Mouse (Mus musculus): ENCODE measurements around the gene Ing2. TPM values are rescaled to one million over a fixed set of nuclear protein-coding genes. Genes with fewer than 3 reads are reported as not detected.

Gene Ing2
- 11.7 and 16.6 TPM in 2 replicates for polyA plus RNA-seq (2012; rRNA removed)

- TF ChIP-seq POLR2A (IDR thresholded peaks at IDR 0.05; ENCODE audit: control insufficient read depth, low read depth, low read length) (peak; percentile 74), CTCF (IDR thresholded peaks at IDR 0.05; ENCODE audit: control insufficient read depth, insufficient read depth, insufficient replicate concordance, low read depth, low read length) (no peak)
- peak within 1 kb of the TSS; percentile 99 for H3K4me3 ChIP-seq (ENCODE audit: control insufficient read depth, low read depth, low read length)
- H3K4me1 ChIP-seq (ENCODE audit: control insufficient read depth, insufficient read depth, low read length): peaks cover 6% of the 10 kb centered on the region; the same call in 1 of the 2 replicates
- no peaks in the 10 kb centered on the region for H3K27me3 ChIP-seq (ENCODE audit: control insufficient read depth, insufficient read depth, low read length)
- H3K27ac ChIP-seq (ENCODE audit: control insufficient read depth, insufficient read depth, low read depth, low read length): peak within 1 kb of the TSS; percentile 98
- H3K36me3 ChIP-seq (ENCODE audit: control insufficient read depth, insufficient read depth, low read length): no peaks in the 10 kb centered on the region
These were observed at the start of gene Ing2 for GRCm38 (mm10) chr8:47674777-47675710. TSS of gene Ing2 (minus strand) at chr8:47675556.

- Histone ChIP-seq H3K27ac (ENCODE audit: control insufficient read depth, insufficient read depth, low read depth, low read length) (no peak overlapping the region), H3K4me3 (ENCODE audit: control insufficient read depth, low read depth, low read length) (no peak overlapping the region), H3K4me1 (ENCODE audit: control insufficient read depth, insufficient read depth, low read length) (peaks cover 4% of the 10 kb centered on the region), H3K36me3 (ENCODE audit: control insufficient read depth, insufficient read depth, low read length) (no peaks in the 10 kb centered on the region), H3K27me3 (ENCODE audit: control insufficient read depth, insufficient read depth, low read length) (no peaks in the 10 kb centered on the region)
- no peak for TF ChIP-seq CTCF (IDR thresholded peaks at IDR 0.05; ENCODE audit: control insufficient read depth, insufficient read depth, insufficient replicate concordance, low read depth, low read length)
- no peak for TF ChIP-seq POLR2A (IDR thresholded peaks at IDR 0.05; ENCODE audit: control insufficient read depth, low read depth, low read length)
These were observed 46.3 kb upstream of the Ing2 start for GRCm38 (mm10) chr8:47721609-47722008.

- Histone ChIP-seq H3K4me3 (ENCODE audit: control insufficient read depth, low read depth, low read length) (peak overlapping the region; percentile 70), H3K36me3 (ENCODE audit: control insufficient read depth, insufficient read depth, low read length) (no peaks in the 10 kb centered on the region), H3K27me3 (ENCODE audit: control insufficient read depth, insufficient read depth, low read length) (no peaks in the 10 kb centered on the region), H3K27ac (ENCODE audit: control insufficient read depth, insufficient read depth, low read depth, low read length) (no peak overlapping the region), H3K4me1 (ENCODE audit: control insufficient read depth, insufficient read depth, low read length) (peaks cover 10% of the 10 kb centered on the region)
- TF ChIP-seq POLR2A (IDR thresholded peaks at IDR 0.05; ENCODE audit: control insufficient read depth, low read depth, low read length): no peak
- no peak for TF ChIP-seq CTCF (IDR thresholded peaks at IDR 0.05; ENCODE audit: control insufficient read depth, insufficient read depth, insufficient replicate concordance, low read depth, low read length)
These were observed 43.3 kb upstream of the Ing2 start for GRCm38 (mm10) chr8:47718641-47719040.

- Histone ChIP-seq H3K27me3 (ENCODE audit: control insufficient read depth, insufficient read depth, low read length) (no peaks in the 10 kb centered on the region), H3K4me1 (ENCODE audit: control insufficient read depth, insufficient read depth, low read length) (peaks cover 11% of the 10 kb centered on the region), H3K36me3 (ENCODE audit: control insufficient read depth, insufficient read depth, low read length) (peaks cover 10% of the 10 kb centered on the region), H3K27ac (ENCODE audit: control insufficient read depth, insufficient read depth, low read depth, low read length) (peak within 1 kb of the TSS; percentile 98), H3K4me3 (ENCODE audit: control insufficient read depth, low read depth, low read length) (peak within 1 kb of the TSS; percentile 96)
- TF ChIP-seq CTCF (IDR thresholded peaks at IDR 0.05; ENCODE audit: control insufficient read depth, insufficient read depth, insufficient replicate concordance, low read depth, low read length) (no peak), POLR2A (IDR thresholded peaks at IDR 0.05; ENCODE audit: control insufficient read depth, low read depth, low read length) (peak; percentile 92)
These were observed 38.7 kb upstream of the Ing2 start, which contains the start of gene Cdkn2aip for GRCm38 (mm10) chr8:47713761-47714745. TSS of gene Cdkn2aip (minus strand) at chr8:47713932.

GRCm38 (mm10) chr8:47713171-47713663 is 37.9 kb upstream of the Ing2 start:
- Histone ChIP-seq H3K4me1 (ENCODE audit: control insufficient read depth, insufficient read depth, low read length) (peaks cover 7% of the 10 kb centered on the region), H3K36me3 (ENCODE audit: control insufficient read depth, insufficient read depth, low read length) (peaks cover 10% of the 10 kb centered on the region), H3K4me3 (ENCODE audit: control insufficient read depth, low read depth, low read length) (peak overlapping the region; percentile 96), H3K27me3 (ENCODE audit: control insufficient read depth, insufficient read depth, low read length) (no peaks in the 10 kb centered on the region), H3K27ac (ENCODE audit: control insufficient read depth, insufficient read depth, low read depth, low read length) (peak overlapping the region; percentile 96)
- no peak for TF ChIP-seq POLR2A (IDR thresholded peaks at IDR 0.05; ENCODE audit: control insufficient read depth, low read depth, low read length)
- TF ChIP-seq CTCF (IDR thresholded peaks at IDR 0.05; ENCODE audit: control insufficient read depth, insufficient read depth, insufficient replicate concordance, low read depth, low read length): no peak

GRCm38 (mm10) chr8:47708106-47708505 is 32.8 kb upstream of the Ing2 start:
- no peak for TF ChIP-seq CTCF (IDR thresholded peaks at IDR 0.05; ENCODE audit: control insufficient read depth, insufficient read depth, insufficient replicate concordance, low read depth, low read length)
- no peak for TF ChIP-seq POLR2A (IDR thresholded peaks at IDR 0.05; ENCODE audit: control insufficient read depth, low read depth, low read length)
- Histone ChIP-seq H3K36me3 (ENCODE audit: control insufficient read depth, insufficient read depth, low read length) (peaks cover 10% of the 10 kb centered on the region), H3K4me3 (ENCODE audit: control insufficient read depth, low read depth, low read length) (no peak overlapping the region), H3K27me3 (ENCODE audit: control insufficient read depth, insufficient read depth, low read length) (no peaks in the 10 kb centered on the region), H3K27ac (ENCODE audit: control insufficient read depth, insufficient read depth, low read depth, low read length) (no peak overlapping the region), H3K4me1 (ENCODE audit: control insufficient read depth, insufficient read depth, low read length) (peaks cover 2% of the 10 kb centered on the region; the same call in 1 of the 2 replicates)
